Mouse (Mus musculus) erythroblast, embryonic 14.5 days (primary cell): ENCODE results near the gene Itih4. TPM values are rescaled to one million over a fixed set of nuclear protein-coding genes. Genes with fewer than 3 reads are reported as not detected.

Experiments
- H3K27me3 ChIP-seq: 2 replicates; pipeline ENCODE4 v1.6.1; 2012; ENCODE audit warnings: inconsistent platforms; ENCODE audit not compliant: control insufficient read depth
- H3K36me3 ChIP-seq: 2 replicates; pipeline ENCODE4 v1.6.1; 2012; ENCODE audit warnings: mild to moderate bottlenecking, inconsistent platforms; ENCODE audit not compliant: control insufficient read depth
- H3K4me1 ChIP-seq: 2 replicates; pipeline ENCODE4 v1.6.1; 2012; ENCODE audit warnings: inconsistent platforms; ENCODE audit not compliant: control insufficient read depth
- H3K4me3 ChIP-seq: replicated peaks from 2 replicates; pipeline ENCODE3; 2012; ENCODE audit warnings: moderate library complexity, mild to moderate bottlenecking, inconsistent platforms
- H3K9me3 ChIP-seq: 2 replicates; pipeline ENCODE4 v1.6.1; 2012; ENCODE audit warnings: low read length, inconsistent platforms, mixed read lengths; ENCODE audit not compliant: control insufficient read depth
- GATA1 ChIP-seq: IDR thresholded peaks from 2 replicates; pipeline ENCODE4 v1.6.1; 2012; ENCODE audit warnings: low read length, inconsistent platforms, mixed read lengths
- TAL1 ChIP-seq: IDR thresholded peaks from 3 replicates; pipeline ENCODE4 v1.6.1; 2012; ENCODE audit warnings: low read length, inconsistent platforms, mixed read lengths
- polyA plus RNA-seq: library from polyadenylated mRNA; stranded (reverse); fragments of >175 nt; gene quantifications from 2 replicates; pipeline ENCODE4 v1.2.3, GENCODE M21; 2012

Itih4 gene
- polyA plus RNA-seq, 1 experiment, result 0.02 TPM

- no peaks in the 10 kb centered on the region for H3K9me3 ChIP-seq
- H3K36me3 ChIP-seq, result peaks cover 6% of the 10 kb centered on the region; the same call in 1 of the 2 replicates
- TF ChIP-seq TAL1 (no peak), GATA1 (no peak)
- no peaks in the 10 kb centered on the region for H3K27me3 ChIP-seq
- H3K4me1 ChIP-seq, result no peaks in the 10 kb centered on the region
- no peak overlapping the region for H3K4me3 ChIP-seq
Observed at GRCm38 (mm10) chr14:30899972-30900371, 13.7 kb downstream of the Itih4 start.

GRCm38 (mm10) chr14:30902628-30903027, 16.4 kb downstream of the Itih4 start:
- Histone ChIP-seq H3K4me3 (no peak overlapping the region), H3K27me3 (no peaks in the 10 kb centered on the region), H3K36me3 (peaks cover 6% of the 10 kb centered on the region; the same call in 1 of the 2 replicates), H3K4me1 (no peaks in the 10 kb centered on the region), H3K9me3 (no peaks in the 10 kb centered on the region)
- no peak for TF ChIP-seq TAL1
- no peak for TF ChIP-seq GATA1

- H3K36me3 ChIP-seq, result peaks cover 6% of the 10 kb centered on the region; the same call in 1 of the 2 replicates
- no peaks in the 10 kb centered on the region for H3K4me1 ChIP-seq
- no peaks in the 10 kb centered on the region for H3K27me3 ChIP-seq
- no peak overlapping the region for H3K4me3 ChIP-seq
- no peak for TF ChIP-seq GATA1
- no peak for TF ChIP-seq TAL1
- H3K9me3 ChIP-seq, result no peaks in the 10 kb centered on the region
Observed at GRCm38 (mm10) chr14:30903036-30903435, 16.8 kb downstream of the Itih4 start.

DNA sequence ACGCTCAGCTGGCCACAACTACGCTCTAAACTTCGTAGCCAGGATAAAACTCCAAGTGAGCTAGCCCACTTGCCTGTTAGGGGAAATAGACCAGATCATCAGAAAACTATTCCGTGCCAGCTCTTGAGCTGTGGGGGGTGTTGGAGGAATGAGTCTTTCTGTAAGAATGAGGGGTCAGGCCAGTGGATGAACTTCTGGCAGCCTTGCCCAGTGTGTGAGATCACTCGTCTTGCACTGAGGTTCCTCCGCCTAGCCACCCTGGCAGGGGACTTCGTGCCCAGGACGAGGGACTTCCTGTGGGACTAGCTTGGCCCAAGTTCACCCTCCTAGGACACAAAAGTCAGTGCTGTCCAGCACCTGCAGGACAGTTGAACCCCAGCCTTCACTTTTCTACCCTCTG, 18.0 kb downstream of the Itih4 start:
- peaks cover 2% of the 10 kb centered on the region; the same call in 1 of the 2 replicates for H3K36me3 ChIP-seq
- no peaks in the 10 kb centered on the region for H3K9me3 ChIP-seq
- H3K27me3 ChIP-seq, result no peaks in the 10 kb centered on the region
- no peak overlapping the region for H3K4me3 ChIP-seq
- no peak for TF ChIP-seq TAL1
- no peak for TF ChIP-seq GATA1
- no peaks in the 10 kb centered on the region for H3K4me1 ChIP-seq

DNA sequence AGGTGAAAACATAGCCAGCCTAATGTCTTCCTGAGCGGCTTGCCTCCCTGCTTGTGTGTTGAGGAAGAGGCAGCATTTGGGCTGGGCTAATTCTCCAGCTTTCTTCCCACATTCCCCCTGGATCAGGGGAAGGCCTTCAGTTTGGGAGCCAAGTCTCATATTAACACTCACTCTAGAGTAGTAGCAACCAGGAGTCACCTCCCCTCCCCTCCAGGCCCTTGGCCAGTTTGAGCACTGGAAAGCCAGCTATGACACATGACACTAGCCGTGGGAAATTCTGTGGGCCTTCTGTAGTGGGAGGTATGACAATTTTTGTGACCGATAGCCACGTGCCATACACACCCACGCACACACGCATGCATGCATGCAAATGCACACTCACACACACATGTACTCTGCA, 19.7 kb downstream of the Itih4 start:
- no peaks in the 10 kb centered on the region; the same call in 1 of the 2 replicates for H3K36me3 ChIP-seq
- H3K4me1 ChIP-seq, result no peaks in the 10 kb centered on the region
- H3K27me3 ChIP-seq, result no peaks in the 10 kb centered on the region
- no peak for TF ChIP-seq TAL1
- TF ChIP-seq GATA1, result no peak
- no peak overlapping the region for H3K4me3 ChIP-seq
- no peaks in the 10 kb centered on the region for H3K9me3 ChIP-seq

DNA sequence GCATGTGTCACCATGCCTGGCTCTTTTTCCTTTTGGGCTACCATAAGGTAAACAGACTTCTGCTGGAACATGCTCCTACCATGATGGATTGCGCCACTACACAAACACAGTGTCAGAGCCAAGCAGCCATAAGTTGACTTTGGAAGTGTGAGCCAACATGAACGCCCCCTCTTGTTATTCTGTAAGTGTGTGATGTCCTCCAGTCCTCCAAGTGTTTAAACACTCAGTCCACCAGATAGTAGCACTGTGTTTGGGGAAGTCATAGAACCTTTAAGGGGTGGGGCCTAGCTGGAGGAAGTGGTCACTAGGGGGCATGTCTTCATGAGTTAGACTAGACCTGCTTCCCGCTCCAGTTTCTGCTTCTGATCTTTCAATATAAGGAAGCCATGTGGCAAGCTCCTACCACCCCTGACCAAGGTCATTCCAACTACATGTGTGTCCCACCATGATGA, 21.6 kb downstream of the Itih4 start:
- no peak for TF ChIP-seq TAL1
- no peak for TF ChIP-seq GATA1
- no peaks in the 10 kb centered on the region for H3K9me3 ChIP-seq
- H3K4me3 ChIP-seq, result no peak overlapping the region
- no peaks in the 10 kb centered on the region for H3K27me3 ChIP-seq
- H3K36me3 ChIP-seq, result no peaks in the 10 kb centered on the region; the same call in 1 of the 2 replicates
- no peaks in the 10 kb centered on the region for H3K4me1 ChIP-seq

DNA sequence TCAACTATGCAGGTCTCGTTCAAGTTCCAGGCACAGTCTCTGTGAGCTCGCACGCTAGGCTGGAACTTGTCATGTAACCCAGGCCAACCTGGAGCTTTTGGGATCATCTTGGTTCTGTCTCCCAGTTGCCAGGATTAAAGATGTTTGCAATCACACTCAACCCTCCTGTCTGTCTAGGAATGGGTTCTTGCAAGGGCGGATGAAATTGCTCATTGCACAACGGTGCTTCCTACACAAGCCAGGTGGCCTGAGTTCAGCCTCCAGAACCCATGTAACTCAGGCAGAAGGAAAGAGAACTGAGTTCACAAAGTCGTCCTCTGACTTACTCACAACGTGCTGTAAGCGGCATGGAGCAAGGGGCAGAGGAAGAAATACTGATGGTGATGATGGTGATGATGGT, 24.9 kb downstream of the Itih4 start:
- H3K27me3 ChIP-seq, result no peaks in the 10 kb centered on the region
- H3K36me3 ChIP-seq, result peaks cover 5% of the 10 kb centered on the region; the same call in 1 of the 2 replicates
- TF ChIP-seq GATA1, result no peak
- TF ChIP-seq TAL1, result no peak
- H3K9me3 ChIP-seq, result no peaks in the 10 kb centered on the region
- H3K4me3 ChIP-seq, result no peak overlapping the region
- no peaks in the 10 kb centered on the region for H3K4me1 ChIP-seq

DNA sequence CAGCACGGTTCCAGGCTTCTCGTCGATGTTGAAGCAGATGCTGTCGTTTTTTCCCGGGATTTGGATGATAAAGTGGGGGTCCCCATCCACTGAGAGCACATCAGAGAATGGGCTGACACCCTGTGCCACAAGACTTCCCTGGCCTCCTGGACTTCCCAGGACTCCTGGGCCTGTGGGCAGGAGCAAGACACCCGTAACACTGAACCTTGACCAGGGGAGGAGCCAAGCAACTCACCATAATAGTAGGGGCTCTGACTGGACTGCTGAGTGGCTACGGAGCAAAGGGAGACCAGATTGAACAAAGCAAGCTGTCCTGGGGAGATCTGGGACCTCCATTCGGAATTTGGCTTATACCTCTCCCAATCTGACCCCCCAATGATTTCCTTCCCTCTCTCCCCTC, 26.4 kb downstream of the Itih4 start:
- Histone ChIP-seq H3K4me3 (no peak overlapping the region), H3K27me3 (no peaks in the 10 kb centered on the region), H3K36me3 (peaks cover 7% of the 10 kb centered on the region; the same call in 1 of the 2 replicates), H3K4me1 (no peaks in the 10 kb centered on the region), H3K9me3 (no peaks in the 10 kb centered on the region)
- no peak for TF ChIP-seq GATA1
- no peak for TF ChIP-seq TAL1

DNA sequence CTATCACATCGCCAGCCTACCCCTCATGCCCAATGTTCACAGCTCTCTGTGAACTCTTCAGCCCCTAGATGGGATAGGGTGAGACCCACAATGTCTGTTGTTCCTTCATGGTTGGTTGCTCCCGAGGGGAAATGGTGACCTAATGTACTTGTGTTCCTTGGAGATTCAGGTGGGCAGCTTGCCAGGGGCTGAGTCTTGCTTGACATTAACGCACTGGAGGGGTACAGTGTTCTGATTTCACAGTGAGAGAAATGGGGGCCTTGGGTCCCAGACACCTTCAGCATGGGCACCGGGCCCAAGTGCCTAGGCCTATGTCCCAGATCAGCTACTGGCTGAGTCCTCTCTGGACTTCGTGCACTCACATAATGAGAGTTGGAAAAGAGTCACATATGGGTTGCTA, 27.1 kb downstream of the Itih4 start:
- Histone ChIP-seq H3K4me3 (no peak overlapping the region), H3K36me3 (peaks cover 7% of the 10 kb centered on the region; the same call in 1 of the 2 replicates), H3K27me3 (no peaks in the 10 kb centered on the region), H3K4me1 (no peaks in the 10 kb centered on the region), H3K9me3 (no peaks in the 10 kb centered on the region)
- TF ChIP-seq TAL1, result no peak
- no peak for TF ChIP-seq GATA1

DNA sequence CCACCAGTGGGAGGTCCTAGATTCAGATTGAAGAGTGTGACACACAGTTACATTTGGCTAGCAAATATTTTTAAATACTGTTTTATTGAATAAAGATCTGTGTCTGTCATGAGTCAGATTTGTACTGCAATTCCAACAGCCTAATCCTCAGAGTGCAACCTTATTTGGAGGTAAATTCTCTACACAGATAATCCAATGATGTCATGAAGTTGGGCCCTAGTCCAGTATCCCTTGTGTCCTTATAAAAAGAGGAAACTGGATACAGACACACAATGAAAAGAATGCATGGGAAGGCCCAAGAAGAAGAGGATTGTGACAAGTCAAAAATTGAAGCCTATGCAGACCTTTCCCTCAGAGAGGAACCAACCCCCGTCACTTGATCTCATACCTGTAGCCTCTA, 30.2 kb downstream of the Itih4 start:
- Histone ChIP-seq H3K4me3 (no peak overlapping the region), H3K36me3 (peaks cover 7% of the 10 kb centered on the region; the same call in 1 of the 2 replicates), H3K27me3 (no peaks in the 10 kb centered on the region), H3K9me3 (no peaks in the 10 kb centered on the region), H3K4me1 (no peaks in the 10 kb centered on the region)
- TF ChIP-seq GATA1 (no peak), TAL1 (no peak)
